Mouse (Mus musculus): ENCODE data around the gene Il27ra.

- no peak for TF ChIP-seq POLR2A (IDR thresholded peaks at IDR 0.05; ENCODE audit: insufficient read depth, low read depth, low read length)
- no peak for TF ChIP-seq EP300 (IDR thresholded peaks at IDR 0.05; ENCODE audit: insufficient read depth, low read depth, low read length)
These were observed 46.4 kb downstream of the Il27ra start for GRCm38 (mm10) chr8:83995973-83996372.

All from heart, adult 2 months (tissue).